Mouse (Mus musculus): ENCODE measurements around the gene Ggcx. TPM values are rescaled to one million over a fixed set of nuclear protein-coding genes. Genes with fewer than 3 reads are reported as not detected.
A peak's percentile ranks its signal among the peaks of the same experiment; 100 is the strongest.

The Ggcx gene
- polyA plus RNA-seq, 1 experiment from 2014 or later, result 15.7 TPM

GRCm38 (mm10) chr6:72407119-72407518 is 7.0 kb upstream of the Ggcx start:
- ATAC-seq (replicated peaks; ENCODE audit: insufficient number of reproducible peaks, low FRiP score, low TSS enrichment, low read depth) (no peak), DNase-seq (ENCODE audit: low spot score) (peak; percentile 93)
- H3K4me3 ChIP-seq (ENCODE audit: low read depth, low read length), result no peak overlapping the region
- H3K36me3 ChIP-seq (replicated peaks; ENCODE audit: control insufficient read depth, insufficient read depth, low read depth, low read length), result no peaks in the 10 kb centered on the region
- no peaks in the 10 kb centered on the region for H3K4me1 ChIP-seq (ENCODE audit: control insufficient read depth, insufficient read depth, low read length)
- H3K4me2 ChIP-seq (ENCODE audit: low read depth, low read length), result no peak overlapping the region
- no peaks in the 10 kb centered on the region for H3K27me3 ChIP-seq (ENCODE audit: control insufficient read depth, insufficient read depth, low read length)
- H3K9ac ChIP-seq (replicated peaks; ENCODE audit: low read length), result no peak overlapping the region
- H3K9me3 ChIP-seq (replicated peaks; ENCODE audit: control insufficient read depth, low read length), result no peaks in the 10 kb centered on the region
- WGBS, result 6% methylated on average over 5 of the region's 5 CpGs
- H3K27ac ChIP-seq (replicated peaks; ENCODE audit: low read depth, low read length), result no peak overlapping the region

GRCm38 (mm10) chr6:72409567-72409966 is 4.5 kb upstream of the Ggcx start:
- peak; percentile 91 for DNase-seq (ENCODE audit: low spot score)
- H3K9ac ChIP-seq (replicated peaks; ENCODE audit: low read length), result no peak overlapping the region
- H3K4me3 ChIP-seq (ENCODE audit: low read depth, low read length), result no peak overlapping the region
- ATAC-seq (replicated peaks; ENCODE audit: insufficient number of reproducible peaks, low FRiP score, low TSS enrichment, low read depth), result no peak
- no peaks in the 10 kb centered on the region for H3K36me3 ChIP-seq (replicated peaks; ENCODE audit: control insufficient read depth, insufficient read depth, low read depth, low read length)
- H3K4me1 ChIP-seq (ENCODE audit: control insufficient read depth, insufficient read depth, low read length), result no peaks in the 10 kb centered on the region
- no peaks in the 10 kb centered on the region for H3K9me3 ChIP-seq (replicated peaks; ENCODE audit: control insufficient read depth, low read length)
- no peak overlapping the region for H3K27ac ChIP-seq (replicated peaks; ENCODE audit: low read depth, low read length)
- H3K27me3 ChIP-seq (ENCODE audit: control insufficient read depth, insufficient read depth, low read length), result no peaks in the 10 kb centered on the region
- WGBS, result 21% methylated on average over 3 of the region's 3 CpGs
- no peak overlapping the region for H3K4me2 ChIP-seq (ENCODE audit: low read depth, low read length)

- WGBS, result 22% methylated on average over 1 of the region's 1 CpGs
These were observed 4.1 kb upstream of the Ggcx start for GRCm38 (mm10) chr6:72410003-72410402.

GRCm38 (mm10) chr6:72410518-72410917 is 3.6 kb upstream of the Ggcx start:
- no peak overlapping the region for H3K9ac ChIP-seq (replicated peaks; ENCODE audit: low read length)

More at GRCm38 (mm10) chr6:72410003-72410402, 4.1 kb upstream of the Ggcx start:
- no peak overlapping the region for H3K4me2 ChIP-seq (ENCODE audit: low read depth, low read length)
- no peak for DNase-seq (ENCODE audit: low spot score)
- H3K4me1 ChIP-seq (ENCODE audit: control insufficient read depth, insufficient read depth, low read length), result no peaks in the 10 kb centered on the region
- H3K27ac ChIP-seq (replicated peaks; ENCODE audit: low read depth, low read length), result no peak overlapping the region
- H3K9me3 ChIP-seq (replicated peaks; ENCODE audit: control insufficient read depth, low read length), result no peaks in the 10 kb centered on the region
- no peak overlapping the region for H3K9ac ChIP-seq (replicated peaks; ENCODE audit: low read length)
- no peak overlapping the region for H3K4me3 ChIP-seq (ENCODE audit: low read depth, low read length)
- no peaks in the 10 kb centered on the region for H3K36me3 ChIP-seq (replicated peaks; ENCODE audit: control insufficient read depth, insufficient read depth, low read depth, low read length)
- ATAC-seq (replicated peaks; ENCODE audit: insufficient number of reproducible peaks, low FRiP score, low TSS enrichment, low read depth), result no peak
- no peaks in the 10 kb centered on the region for H3K27me3 ChIP-seq (ENCODE audit: control insufficient read depth, insufficient read depth, low read length)

GRCm38 (mm10) chr6:72415181-72415580 is 1.1 kb downstream of the Ggcx start:
- peak overlapping the region; percentile 79; the same call in 1 of the 2 replicates for H3K4me3 ChIP-seq (ENCODE audit: low read depth, low read length)
- no peaks in the 10 kb centered on the region for H3K9me3 ChIP-seq (replicated peaks; ENCODE audit: control insufficient read depth, low read length)
- peak overlapping the region; percentile 74; the same call in 1 of the 2 replicates for H3K4me2 ChIP-seq (ENCODE audit: low read depth, low read length)
- no peak overlapping the region for H3K9ac ChIP-seq (replicated peaks; ENCODE audit: low read length)
- H3K27me3 ChIP-seq (ENCODE audit: control insufficient read depth, insufficient read depth, low read length), result no peaks in the 10 kb centered on the region
- WGBS, result 85% methylated on average over 5 of the region's 5 CpGs
- peaks cover 6% of the 10 kb centered on the region for H3K36me3 ChIP-seq (replicated peaks; ENCODE audit: control insufficient read depth, insufficient read depth, low read depth, low read length)
- ATAC-seq (replicated peaks; ENCODE audit: insufficient number of reproducible peaks, low FRiP score, low TSS enrichment, low read depth) (no peak), DNase-seq (ENCODE audit: low spot score) (no peak)
- H3K27ac ChIP-seq (replicated peaks; ENCODE audit: low read depth, low read length), result no peak overlapping the region
- H3K4me1 ChIP-seq (ENCODE audit: control insufficient read depth, insufficient read depth, low read length), result no peaks in the 10 kb centered on the region

More at GRCm38 (mm10) chr6:72410518-72410917, 3.6 kb upstream of the Ggcx start:
- H3K36me3 ChIP-seq (replicated peaks; ENCODE audit: control insufficient read depth, insufficient read depth, low read depth, low read length), result no peaks in the 10 kb centered on the region
- H3K4me2 ChIP-seq (ENCODE audit: low read depth, low read length), result no peak overlapping the region
- ATAC-seq (replicated peaks; ENCODE audit: insufficient number of reproducible peaks, low FRiP score, low TSS enrichment, low read depth) (no peak), DNase-seq (ENCODE audit: low spot score) (no peak)
- no peaks in the 10 kb centered on the region for H3K4me1 ChIP-seq (ENCODE audit: control insufficient read depth, insufficient read depth, low read length)
- H3K27me3 ChIP-seq (ENCODE audit: control insufficient read depth, insufficient read depth, low read length), result no peaks in the 10 kb centered on the region
- H3K27ac ChIP-seq (replicated peaks; ENCODE audit: low read depth, low read length), result no peak overlapping the region
- 87% methylated on average over 7 of the region's 7 CpGs for WGBS
- no peak overlapping the region for H3K4me3 ChIP-seq (ENCODE audit: low read depth, low read length)
- no peaks in the 10 kb centered on the region for H3K9me3 ChIP-seq (replicated peaks; ENCODE audit: control insufficient read depth, low read length)

- Histone ChIP-seq H3K4me2 (ENCODE audit: low read depth, low read length) (no peak overlapping the region), H3K9ac (replicated peaks; ENCODE audit: low read length) (no peak overlapping the region), H3K36me3 (replicated peaks; ENCODE audit: control insufficient read depth, insufficient read depth, low read depth, low read length) (peaks cover 6% of the 10 kb centered on the region), H3K27me3 (ENCODE audit: control insufficient read depth, insufficient read depth, low read length) (no peaks in the 10 kb centered on the region), H3K4me1 (ENCODE audit: control insufficient read depth, insufficient read depth, low read length) (no peaks in the 10 kb centered on the region), H3K4me3 (ENCODE audit: low read depth, low read length) (no peak overlapping the region), H3K9me3 (replicated peaks; ENCODE audit: control insufficient read depth, low read length) (no peaks in the 10 kb centered on the region), H3K27ac (replicated peaks; ENCODE audit: low read depth, low read length) (no peak overlapping the region)
- ATAC-seq (replicated peaks; ENCODE audit: insufficient number of reproducible peaks, low FRiP score, low TSS enrichment, low read depth) (no peak), DNase-seq (ENCODE audit: low spot score) (no peak)
- 80% methylated on average over 7 of the region's 7 CpGs for WGBS
These were observed 2.1 kb downstream of the Ggcx start for GRCm38 (mm10) chr6:72415964-72416772.

GRCm38 (mm10) chr6:72418279-72418678 is 4.2 kb downstream of the Ggcx start:
- no peak overlapping the region for H3K4me3 ChIP-seq (ENCODE audit: low read depth, low read length)
- ATAC-seq (replicated peaks; ENCODE audit: insufficient number of reproducible peaks, low FRiP score, low TSS enrichment, low read depth) (no peak), DNase-seq (ENCODE audit: low spot score) (no peak)
- H3K27ac ChIP-seq (replicated peaks; ENCODE audit: low read depth, low read length), result no peak overlapping the region
- 90% methylated on average over 4 of the region's 4 CpGs for WGBS
- H3K27me3 ChIP-seq (ENCODE audit: control insufficient read depth, insufficient read depth, low read length), result no peaks in the 10 kb centered on the region
- no peaks in the 10 kb centered on the region for H3K9me3 ChIP-seq (replicated peaks; ENCODE audit: control insufficient read depth, low read length)
- no peaks in the 10 kb centered on the region for H3K4me1 ChIP-seq (ENCODE audit: control insufficient read depth, insufficient read depth, low read length)
- H3K36me3 ChIP-seq (replicated peaks; ENCODE audit: control insufficient read depth, insufficient read depth, low read depth, low read length), result peaks cover 6% of the 10 kb centered on the region
- no peak overlapping the region for H3K9ac ChIP-seq (replicated peaks; ENCODE audit: low read length)
- H3K4me2 ChIP-seq (ENCODE audit: low read depth, low read length), result no peak overlapping the region

- no peaks in the 10 kb centered on the region for H3K9me3 ChIP-seq (replicated peaks; ENCODE audit: control insufficient read depth, low read length)
- H3K27ac ChIP-seq (replicated peaks; ENCODE audit: low read depth, low read length), result no peak overlapping the region
- no peak overlapping the region for H3K4me2 ChIP-seq (ENCODE audit: low read depth, low read length)
- H3K36me3 ChIP-seq (replicated peaks; ENCODE audit: control insufficient read depth, insufficient read depth, low read depth, low read length), result peaks cover 6% of the 10 kb centered on the region
- no peaks in the 10 kb centered on the region for H3K27me3 ChIP-seq (ENCODE audit: control insufficient read depth, insufficient read depth, low read length)
- DNase-seq (ENCODE audit: low spot score), result no peak
- no peak for ATAC-seq (replicated peaks; ENCODE audit: insufficient number of reproducible peaks, low FRiP score, low TSS enrichment, low read depth)
- 73% methylated on average over 1 of the region's 1 CpGs for WGBS
- no peaks in the 10 kb centered on the region for H3K4me1 ChIP-seq (ENCODE audit: control insufficient read depth, insufficient read depth, low read length)
- H3K4me3 ChIP-seq (ENCODE audit: low read depth, low read length), result no peak overlapping the region
- no peak overlapping the region for H3K9ac ChIP-seq (replicated peaks; ENCODE audit: low read length)
These were observed 5.7 kb downstream of the Ggcx start for GRCm38 (mm10) chr6:72419806-72420205.
